Mouse (Mus musculus) 3T3-L1 (cell line): ENCODE data around the gene Scarb1.

Source experiments
- DNase-seq: peaks from one replicate; pipeline ENCODE4 v3.0.0-alpha.2; 2015; ENCODE audit warnings: low read depth, low spot score

Gene Scarb1

DNA sequence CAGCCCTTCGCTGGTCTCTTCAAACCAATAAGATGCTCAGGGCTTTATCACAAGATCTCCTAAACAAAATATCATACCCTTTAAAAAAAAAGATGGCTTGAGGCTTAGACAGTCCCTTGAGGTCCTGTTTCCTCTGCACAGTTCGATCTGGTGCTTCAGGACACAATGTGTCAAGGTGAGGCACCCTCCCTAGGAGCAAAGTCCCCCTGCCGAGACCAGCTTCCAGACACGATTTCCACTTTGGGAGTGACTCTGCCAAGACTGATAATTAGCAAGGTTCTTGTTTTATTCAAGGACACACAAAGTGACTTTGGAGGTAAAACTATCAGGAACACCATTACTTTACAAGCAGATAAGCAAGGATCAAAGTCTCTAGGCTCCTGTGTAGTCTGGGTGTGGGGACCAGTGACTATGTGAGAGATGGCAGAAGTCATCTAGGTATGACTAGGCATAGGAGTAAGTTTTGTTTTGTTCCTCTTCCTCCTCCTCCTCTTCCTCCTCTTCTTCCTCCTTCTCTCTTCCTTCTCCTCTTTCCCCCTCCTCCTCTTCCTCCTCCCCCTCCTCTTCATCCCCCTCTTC, 24.0 kb upstream of the Scarb1 start:
- DNase-seq, result no peak

DNA sequence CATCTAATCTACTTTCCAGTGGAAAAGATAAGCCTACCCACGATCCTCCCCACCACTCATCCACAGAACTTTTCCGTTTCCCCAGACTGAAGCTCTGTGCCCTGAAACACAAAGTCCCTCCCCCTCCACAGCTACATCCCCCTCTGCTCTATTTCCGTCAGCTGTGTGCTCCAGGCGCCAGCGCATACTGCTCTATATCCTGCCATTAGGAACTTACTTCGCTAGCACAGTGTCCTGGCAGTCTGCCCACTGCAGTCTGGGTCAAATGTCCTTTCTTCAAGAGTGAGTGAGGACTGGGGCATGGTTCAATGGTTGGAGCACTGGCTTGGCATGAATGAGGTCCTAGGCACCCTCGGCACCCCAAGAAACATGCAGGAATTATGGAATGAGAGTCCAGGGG, 23.0 kb upstream of the Scarb1 start:
- no peak for DNase-seq

DNA sequence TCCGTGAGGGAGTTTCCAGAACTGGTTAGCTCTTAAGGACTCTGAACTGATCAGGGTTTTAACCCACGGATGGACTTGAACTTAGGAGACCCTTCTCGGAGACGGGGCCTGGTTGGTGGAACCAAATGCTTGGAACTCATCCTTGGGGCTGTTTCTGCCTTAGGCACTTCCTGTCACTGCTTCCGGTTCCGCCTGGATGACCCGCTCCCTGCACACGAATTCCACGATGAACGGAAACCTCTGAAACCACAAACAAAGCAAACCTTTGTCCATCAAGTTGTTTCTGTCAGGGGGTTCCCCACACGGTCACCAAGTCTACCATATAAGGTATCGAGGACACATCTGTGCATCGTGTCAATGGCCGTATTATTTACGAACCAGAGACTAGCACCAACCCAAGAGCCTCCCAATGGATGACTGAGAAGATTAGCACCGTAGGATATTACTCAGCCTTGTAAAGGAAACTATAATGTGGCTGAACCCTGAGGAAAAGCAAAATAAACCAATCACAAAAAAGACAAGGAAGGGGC, 20.2 kb upstream of the Scarb1 start:
- DNase-seq, result no peak

DNA sequence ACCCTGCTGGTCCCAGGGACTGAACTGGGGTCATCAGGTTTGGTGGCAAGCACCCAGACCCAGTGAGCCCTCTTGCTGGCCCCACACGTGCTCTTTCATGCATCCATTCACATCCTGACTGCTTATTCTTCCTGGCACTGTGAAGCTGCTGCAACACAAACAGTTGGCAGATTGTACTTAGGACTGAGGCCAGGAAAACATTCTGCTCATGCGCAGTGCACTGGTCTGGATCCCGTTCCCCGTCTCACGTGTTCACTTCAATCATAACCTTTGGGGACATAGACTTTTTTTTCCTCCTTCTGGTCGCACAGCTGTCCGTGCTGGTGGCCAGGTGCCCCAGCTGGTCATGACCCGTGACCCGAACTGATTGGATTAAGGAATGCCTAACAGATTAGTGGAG, 19.7 kb upstream of the Scarb1 start:
- no peak for DNase-seq

DNA sequence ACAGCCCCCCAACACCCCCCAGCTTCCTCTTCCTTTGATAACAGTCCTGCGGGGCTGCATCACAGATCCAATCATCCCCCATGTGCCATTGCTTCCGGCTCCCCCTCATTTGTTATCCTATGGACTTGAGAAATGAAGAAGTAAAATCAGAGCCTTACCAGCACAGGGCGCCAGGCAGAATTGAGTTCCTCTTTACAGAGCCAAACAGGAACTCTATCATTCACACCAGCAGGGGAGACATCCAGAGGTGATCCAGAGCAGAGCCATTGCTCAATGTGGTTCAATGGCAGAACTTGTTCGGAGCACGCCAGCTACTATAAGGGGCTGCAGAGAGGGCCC, 17.3 kb upstream of the Scarb1 start:
- no peak for DNase-seq

DNA sequence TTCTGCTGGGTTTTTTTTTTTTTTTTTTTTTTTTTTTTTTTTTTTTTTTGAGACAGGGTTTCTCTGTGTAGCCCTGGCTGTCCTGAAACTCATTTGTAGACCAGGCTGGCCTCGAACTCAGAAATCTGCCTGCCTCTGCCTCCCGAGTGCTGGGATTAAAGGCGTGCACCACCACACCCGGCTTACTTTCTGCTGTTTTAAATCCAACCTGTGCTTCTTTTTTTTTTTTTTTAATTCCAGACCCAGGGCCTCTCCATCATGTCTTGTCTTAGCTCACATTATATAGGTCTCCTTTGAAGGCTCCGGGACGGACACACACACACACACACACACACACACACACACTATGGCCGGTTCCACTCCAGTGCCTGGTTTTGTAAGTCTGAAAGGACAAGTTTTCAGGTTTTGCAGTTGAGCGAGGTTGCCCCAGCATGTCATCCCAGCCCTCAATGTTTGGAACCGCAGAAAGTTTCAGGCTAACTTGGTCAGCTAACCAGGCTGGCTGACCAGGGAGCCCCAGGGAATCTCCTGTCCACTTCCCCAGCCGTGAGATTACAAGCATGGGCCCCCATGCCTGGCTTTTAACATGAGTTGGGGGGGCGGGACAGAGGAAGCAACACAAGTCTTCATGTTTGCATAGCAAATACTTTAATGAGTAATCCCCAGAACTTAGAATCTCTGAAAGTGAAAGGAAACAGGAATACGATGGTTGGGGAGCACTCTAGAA, 16.8 kb upstream of the Scarb1 start:
- no peak for DNase-seq

DNA sequence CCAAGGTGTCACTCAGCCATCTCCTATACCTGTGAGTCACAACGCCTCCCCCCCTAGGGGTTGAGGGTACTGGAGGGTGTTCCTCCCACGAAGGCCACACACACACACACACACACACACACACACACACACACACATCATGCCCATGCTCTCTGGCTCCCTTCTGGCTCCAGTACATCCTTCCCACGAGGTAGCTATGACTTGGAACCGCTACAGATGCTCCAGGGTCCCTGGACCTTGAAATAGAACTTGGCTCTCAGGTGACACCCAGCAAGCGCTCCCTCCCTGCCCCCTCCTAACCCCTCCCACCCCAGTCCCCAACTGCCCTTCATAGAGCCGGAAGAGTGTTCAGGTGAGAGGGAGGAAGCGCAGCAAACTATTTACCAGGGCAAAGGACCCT, 14.8 kb upstream of the Scarb1 start:
- DNase-seq, result no peak

DNA sequence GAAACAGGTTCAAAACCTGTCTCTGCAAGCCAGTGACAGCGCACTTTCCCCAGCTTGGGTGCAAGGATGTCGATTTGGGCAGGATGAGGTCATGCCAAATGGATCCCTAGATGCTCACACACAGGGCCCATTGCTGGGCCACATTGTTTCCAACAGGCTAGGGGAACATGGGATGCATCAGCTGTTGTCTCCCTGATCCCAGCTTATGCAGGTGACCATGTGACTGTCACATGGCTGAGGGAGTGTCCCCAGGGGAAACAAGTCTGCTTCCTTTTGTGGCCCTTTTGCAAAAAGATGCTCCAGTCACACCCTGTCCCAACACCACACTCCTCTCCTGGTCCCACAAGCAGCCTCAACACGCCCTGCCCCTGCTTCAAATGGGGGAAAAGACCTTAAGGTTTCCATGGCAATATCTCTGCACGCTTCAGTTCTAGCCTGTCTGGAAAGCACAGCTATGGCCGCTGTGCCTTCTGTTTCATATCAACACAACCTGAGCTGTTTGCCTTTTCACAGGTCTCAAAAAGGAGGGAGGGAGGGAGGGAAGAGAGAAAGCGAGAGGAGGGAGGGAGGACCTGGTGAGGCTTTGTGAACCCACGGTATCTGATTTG, 14.1 kb upstream of the Scarb1 start:
- DNase-seq, result no peak

DNA sequence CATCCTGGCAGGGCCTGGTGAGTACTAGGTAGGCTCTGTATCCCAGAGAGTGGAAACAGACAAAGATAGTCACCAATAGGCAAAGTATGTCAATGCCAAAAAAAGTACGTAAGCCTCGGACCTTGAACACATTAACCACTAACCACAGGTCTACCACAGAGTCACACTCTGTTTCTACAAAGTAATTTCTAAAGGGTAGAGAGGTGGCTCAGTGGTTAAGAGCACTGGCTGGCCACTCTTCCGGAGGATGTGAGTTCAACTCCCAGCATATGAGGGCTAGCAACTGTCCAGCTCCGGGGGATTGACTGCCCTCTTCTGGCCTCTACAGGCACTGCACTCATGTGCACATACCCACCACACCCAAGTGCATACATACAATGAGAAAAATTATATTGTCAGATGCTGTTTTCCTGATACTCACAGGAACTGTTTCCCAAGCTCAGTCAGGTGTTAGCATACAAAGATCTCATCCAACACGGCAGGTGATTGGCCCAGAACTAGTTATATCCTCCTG, 11.9 kb upstream of the Scarb1 start:
- DNase-seq, result no peak

DNA sequence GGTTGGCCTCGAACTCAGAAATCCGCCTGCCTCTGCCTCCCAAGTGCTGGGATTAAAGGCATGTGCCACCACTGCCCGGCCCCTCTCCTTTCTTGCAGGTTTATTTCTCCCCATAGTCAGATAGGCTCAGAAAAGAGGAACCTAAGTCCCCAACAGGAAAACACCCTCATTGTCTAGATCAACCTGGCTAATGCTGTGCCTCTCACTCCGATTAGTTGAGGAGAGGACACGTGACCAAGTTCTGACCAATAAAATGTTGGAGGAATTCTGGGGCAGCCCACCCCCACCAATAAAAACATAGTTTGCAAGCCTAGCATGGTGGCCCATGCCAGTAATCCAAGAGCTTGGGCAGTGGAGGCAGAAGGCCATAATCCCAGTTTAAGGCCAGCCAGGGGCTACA, 11.0 kb upstream of the Scarb1 start:
- DNase-seq, result no peak

DNA sequence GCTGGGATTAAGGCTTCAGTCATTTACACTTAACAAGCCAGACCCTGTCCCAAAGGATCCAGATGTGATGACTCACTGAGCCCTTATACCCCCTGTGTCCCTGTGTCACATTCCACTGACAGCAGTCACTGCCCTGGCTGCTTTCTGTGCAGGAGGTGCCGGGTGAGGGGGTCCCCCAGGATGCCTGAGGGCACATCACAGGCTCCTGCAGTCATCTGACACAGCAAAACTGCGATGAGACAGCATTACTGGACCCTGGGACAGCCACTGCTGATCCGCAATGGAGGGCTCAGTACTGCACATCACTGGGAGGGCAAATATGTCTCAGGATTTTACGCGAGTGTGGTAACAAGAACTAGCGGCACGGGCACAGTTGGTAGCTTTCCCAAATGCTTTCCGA, 10.2 kb upstream of the Scarb1 start:
- peak; percentile 82 for DNase-seq

DNA sequence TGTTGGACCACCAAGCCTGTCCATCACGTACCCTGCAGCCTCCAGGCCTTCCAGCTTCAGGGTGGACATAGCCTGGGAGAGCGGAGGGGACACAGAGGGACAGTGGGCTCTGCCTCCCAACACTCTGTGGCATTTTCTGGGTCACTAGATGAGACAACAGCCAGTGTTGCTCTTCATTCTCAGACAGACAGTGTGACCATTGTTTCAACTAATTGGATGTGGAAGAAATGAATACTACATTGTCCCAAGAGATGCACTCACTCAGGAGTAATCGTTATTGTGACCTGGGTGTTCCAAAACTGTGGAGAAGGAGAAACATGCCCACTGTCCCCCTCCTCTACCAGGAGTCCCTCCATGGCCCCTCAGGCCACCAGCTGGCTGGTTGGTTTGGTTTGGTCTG, 8.5 kb upstream of the Scarb1 start:
- DNase-seq, result no peak

DNA sequence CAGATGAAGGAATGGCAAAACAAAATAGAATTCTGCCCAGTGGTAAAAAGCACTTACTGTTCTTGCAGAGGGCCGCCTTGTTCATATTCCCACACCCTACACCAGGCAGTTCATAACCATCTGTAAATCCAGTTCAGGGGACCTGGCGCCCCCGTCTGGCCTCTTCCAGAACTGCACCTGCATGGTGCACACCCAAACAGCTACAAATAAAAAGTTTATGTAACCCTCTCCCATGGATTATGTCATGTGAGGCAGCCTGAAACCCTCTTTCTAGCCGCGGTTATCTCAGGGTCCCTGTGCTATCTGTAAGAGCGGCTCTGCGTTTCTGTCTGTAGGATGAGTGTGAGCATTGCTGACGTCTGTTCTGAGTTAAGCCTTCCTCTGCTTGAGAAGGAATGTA, 7.6 kb upstream of the Scarb1 start:
- DNase-seq, result peak; percentile 73

DNA sequence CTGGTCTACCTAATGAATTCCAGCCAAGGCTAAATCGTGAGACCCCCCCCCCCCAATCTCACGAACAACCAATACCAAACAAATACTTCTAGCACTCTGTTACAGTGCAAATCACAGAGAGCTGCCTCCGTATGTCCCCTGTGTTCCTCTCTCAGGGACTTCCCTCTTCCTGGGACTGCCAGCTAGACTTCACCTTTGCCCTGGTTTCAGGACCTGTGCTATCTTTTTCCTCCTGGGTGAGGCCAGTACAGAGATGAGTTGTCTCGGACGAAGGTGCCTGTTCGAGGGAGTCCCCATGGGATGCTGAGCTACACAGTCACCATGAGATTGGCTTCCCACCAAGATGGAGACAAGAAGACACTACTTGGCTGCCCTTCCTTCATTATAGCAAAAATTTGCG, 7.2 kb upstream of the Scarb1 start:
- DNase-seq, result no peak

DNA sequence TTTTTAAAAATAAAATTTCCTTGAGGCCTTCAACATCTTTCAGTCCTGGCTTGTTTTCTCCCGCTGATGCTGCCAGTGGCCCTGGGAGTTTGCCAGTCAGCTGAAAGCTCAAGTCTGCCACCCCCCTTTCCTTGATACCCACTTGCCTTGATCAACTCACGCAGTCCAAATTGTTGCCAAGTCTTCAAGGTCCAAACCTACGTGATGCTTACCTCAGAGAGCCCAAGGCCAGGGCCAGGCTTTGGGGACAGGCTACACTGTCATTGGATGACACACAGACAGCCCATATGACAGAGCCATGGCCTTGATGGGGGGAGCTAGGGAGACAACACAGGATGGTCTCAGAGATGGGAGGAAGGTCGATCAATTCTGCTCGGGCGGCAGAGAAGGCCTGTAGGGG, 3.4 kb upstream of the Scarb1 start:
- no peak for DNase-seq

DNA sequence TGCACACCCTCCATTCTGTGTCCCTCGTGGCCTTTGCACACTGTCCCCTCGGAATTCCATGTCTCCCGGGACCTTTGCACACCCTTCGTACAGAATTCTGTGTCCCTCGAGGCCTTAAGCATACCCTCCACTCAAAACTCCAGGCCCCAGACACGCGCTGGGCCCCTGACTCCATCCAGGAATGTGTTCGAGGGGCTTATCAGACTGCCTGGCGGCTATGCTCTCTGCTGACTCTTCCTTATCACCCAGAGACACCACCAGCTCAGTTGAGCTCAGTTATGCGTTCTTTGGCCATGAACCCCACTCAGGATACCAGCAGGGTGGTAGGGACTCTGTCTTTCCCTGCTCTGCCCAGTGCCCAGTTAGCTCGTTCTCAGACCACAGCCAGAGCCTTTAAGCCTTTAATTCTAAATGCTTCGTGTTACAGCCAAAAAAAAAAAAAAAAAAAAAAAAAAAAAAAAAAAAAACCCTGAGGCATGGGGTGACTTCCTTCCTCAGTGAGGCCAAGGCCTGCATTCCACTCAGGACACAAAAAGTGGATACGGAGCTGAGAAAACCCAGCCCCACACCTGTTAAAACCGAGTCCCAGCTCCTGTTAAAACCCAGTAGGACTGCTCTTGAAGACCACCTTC, 681 bp upstream of the Scarb1 start:
- DNase-seq, result no peak

DNA sequence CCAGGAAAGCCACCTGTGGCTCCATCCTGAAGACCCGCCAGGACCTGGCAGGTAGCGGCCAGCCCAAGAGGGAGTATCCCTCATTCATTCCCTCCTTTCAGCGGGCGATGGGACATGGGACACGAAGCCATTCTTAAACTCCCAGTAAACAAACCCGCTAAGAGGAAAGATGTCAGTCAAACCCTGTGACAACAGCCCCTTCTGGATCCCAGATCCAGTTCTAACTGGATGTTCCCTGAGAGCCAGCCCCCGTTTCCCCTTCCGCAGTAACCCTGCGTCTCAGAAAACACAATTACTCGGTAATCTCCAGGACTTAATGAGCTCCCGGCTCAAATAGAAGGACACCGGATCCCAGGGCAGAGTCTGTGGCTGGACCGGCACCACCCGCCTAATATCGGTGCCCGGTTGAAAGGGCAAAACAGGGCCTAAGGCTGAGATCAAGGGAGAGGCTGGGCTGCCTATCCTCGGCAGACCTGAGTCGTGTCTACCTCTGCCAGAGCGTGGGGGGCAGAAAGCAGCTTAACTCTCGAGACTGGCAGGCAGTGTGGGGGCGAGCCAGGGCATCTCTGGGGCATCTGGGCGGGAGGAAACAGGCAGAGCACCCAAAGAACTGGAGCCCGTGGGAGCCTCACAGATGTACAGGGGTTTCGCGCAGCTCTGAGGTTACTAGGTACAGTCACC, 903 bp downstream of the Scarb1 start:
- peak; percentile 55 for DNase-seq

DNA sequence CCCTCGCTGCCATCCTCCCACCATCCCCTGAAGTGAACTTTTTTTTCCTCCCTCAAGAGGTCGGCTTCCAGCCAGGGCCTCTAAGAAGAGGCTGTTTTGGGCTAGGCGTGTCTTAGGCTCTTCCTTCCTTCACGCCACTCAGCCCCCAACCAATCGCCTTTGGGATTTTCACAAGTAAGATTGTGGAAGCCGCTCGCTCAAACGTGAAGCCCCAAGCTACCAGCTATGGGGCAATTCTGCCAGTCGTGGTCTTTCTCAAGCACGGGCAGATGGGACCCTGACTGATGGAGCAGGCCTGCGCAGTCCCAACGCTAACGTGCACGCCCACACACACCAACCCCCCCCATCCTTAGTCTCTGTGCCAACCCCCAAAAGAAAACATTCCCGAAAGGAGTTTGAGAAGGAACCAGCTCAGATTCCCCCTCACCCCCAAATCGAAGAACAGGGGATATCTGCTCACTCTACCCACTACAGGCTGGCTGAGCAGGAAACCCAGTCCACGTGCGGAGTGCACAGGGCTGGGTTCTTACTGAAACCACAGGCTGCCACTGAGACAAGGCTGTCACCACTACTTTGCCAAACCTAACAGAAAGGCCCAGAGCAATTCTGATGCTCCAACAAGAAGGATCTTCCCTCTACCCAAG, 1.7 kb downstream of the Scarb1 start:
- peak; percentile 92 for DNase-seq

DNA sequence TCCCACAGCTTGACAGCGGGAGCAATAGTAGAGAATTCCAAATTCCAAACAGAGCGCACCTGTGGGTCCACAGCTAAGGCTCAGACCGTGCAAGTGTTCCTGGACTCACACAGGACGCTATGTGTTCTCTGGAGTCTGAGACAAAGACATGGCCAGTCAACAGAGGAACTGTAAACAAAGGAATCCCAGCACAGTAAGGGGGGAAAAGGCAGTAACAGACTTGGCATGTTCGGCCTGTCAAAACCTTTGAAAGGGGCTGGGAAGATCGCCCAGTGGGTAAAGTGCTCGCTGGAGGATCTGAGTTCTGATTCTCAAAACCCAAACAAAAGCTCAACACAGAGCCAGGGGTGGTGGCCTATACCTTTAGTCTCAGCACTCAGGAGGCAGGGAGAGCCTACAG, 3.4 kb downstream of the Scarb1 start:
- DNase-seq, result no peak

DNA sequence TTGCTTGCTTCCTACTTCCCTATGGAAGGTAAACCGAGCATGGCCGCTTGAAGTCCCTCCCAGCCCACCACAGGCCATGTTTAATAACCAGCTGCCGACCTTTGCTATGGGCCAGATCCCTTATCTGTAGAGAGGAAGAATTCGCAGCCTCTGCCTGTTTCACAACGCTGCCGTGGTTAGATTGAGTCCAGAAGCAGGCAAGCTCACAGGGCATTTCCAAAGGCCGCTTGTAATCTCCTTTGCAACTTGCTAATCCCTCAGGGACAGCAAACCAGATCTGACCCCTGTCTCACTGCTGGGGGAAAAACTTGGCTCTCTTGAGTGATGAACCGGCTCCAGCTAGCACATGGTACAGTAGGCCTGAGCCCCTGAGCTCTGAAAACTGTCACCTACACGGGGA, 3.9 kb downstream of the Scarb1 start:
- DNase-seq, result no peak

DNA sequence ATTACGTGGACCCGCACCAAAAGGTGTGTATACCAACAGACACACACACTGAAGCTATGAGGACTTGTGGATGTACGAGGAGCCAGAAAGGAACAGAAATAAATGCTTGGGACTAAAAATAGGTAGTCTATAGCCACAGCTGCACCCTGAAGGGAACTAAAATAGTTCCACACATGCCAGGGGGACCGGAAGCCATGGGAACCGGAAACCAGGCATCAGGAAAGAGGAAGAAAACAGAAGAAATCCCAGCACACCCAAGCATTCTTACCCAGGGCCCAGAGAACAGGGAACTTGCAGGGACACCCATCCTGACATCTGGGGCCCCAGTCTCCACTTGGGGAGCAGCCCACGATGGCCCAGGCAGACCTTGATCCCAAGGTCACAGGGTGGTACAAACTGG, 7.9 kb downstream of the Scarb1 start:
- no peak for DNase-seq

DNA sequence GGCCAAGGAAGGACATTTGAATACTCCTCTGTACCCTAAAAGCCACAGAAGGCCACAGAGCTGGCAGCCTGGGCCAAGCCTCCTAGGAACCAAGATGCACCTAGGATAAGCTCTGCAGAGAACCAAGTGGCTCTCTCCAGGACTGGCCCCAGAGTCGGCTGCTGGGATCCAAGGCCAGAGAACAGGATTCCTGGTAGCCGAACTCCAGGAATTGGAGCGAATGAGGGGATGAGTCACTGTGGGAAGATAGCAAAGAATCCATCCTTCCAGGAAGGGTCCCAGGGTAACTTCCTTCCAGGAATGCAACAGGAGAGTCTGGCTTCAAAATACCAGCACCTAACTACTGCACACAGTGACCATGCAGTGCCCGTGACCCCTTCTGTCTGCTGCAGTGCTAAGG, 8.6 kb downstream of the Scarb1 start:
- DNase-seq, result no peak
